Mouse (Mus musculus): ENCODE results near the gene Olfr976. TPM values are rescaled to one million over a fixed set of nuclear protein-coding genes. Genes with fewer than 3 reads are reported as not detected.

Gene Olfr976
- polyA plus RNA-seq, 1 experiment from 2014 or later: not detected

DNA sequence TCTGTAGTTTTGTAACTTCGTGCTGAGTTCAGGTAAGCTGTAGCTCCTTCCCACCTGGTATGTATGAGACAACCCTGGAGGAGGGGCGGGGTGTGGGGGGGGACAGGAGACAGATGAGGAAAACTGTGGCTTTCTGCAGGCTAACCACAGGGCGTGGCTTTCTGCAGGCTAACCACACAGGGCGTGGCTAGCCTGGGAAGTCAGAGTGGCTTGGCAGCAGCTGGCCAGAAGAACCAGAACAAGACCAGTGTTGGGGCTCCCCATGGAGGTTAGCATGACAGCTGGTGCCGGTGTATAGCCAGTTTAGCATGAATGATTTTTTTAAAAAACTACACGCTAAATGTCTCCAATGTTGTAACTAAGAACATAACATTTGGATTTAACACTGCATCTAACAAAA is 55.8 kb downstream of the Olfr976 start:
- Histone ChIP-seq H3K4me3 (replicated peaks) (no peak overlapping the region), H3K36me3 (no peaks in the 10 kb centered on the region), H3K9me3 (no peaks in the 10 kb centered on the region), H3K4me1 (replicated peaks) (no peaks in the 10 kb centered on the region), H3K4me2 (no peak overlapping the region), H3K9ac (replicated peaks) (no peak overlapping the region), H3K27ac (no peak overlapping the region), H3K27me3 (no peaks in the 10 kb centered on the region)
- 75% methylated on average over 6 of the region's 6 CpGs for WGBS
- no peak for ATAC-seq (ENCODE audit: insufficient number of reproducible peaks, insufficient read depth, low FRiP score, low TSS enrichment, low read depth)

Other genes starting within 250 kb of the Olfr976 start
- not detected in 2 replicates for gene Olfr965, start 249.8 kb downstream of the Olfr976 start, polyA plus RNA-seq (2016; fragmentation: Nextera tagmentation; extraction: Ambion mirVana)
- gene Olfr150, start 230.2 kb downstream of the Olfr976 start, polyA plus RNA-seq (2016; fragmentation: Nextera tagmentation; extraction: Ambion mirVana): not detected in 2 replicates
- gene Olfr967, start 214.9 kb downstream of the Olfr976 start, polyA plus RNA-seq (2016; fragmentation: Nextera tagmentation; extraction: Ambion mirVana): not detected in 2 replicates
- gene Olfr968, start 177.9 kb downstream of the Olfr976 start, polyA plus RNA-seq (2016; fragmentation: Nextera tagmentation; extraction: Ambion mirVana): not detected in 2 replicates
- not detected in 2 replicates for gene Olfr969, start 170.2 kb downstream of the Olfr976 start, polyA plus RNA-seq (2016; fragmentation: Nextera tagmentation; extraction: Ambion mirVana)
- gene Olfr970, start 152.3 kb downstream of the Olfr976 start, polyA plus RNA-seq (2016; fragmentation: Nextera tagmentation; extraction: Ambion mirVana): not detected in 2 replicates
- gene Olfr971, start 124.3 kb downstream of the Olfr976 start, polyA plus RNA-seq (2016; fragmentation: Nextera tagmentation; extraction: Ambion mirVana): not detected in 2 replicates
- not detected in 2 replicates for gene Olfr972, start 94.7 kb downstream of the Olfr976 start, polyA plus RNA-seq (2016; fragmentation: Nextera tagmentation; extraction: Ambion mirVana)
- not detected in 2 replicates for gene Olfr229, start 53.8 kb downstream of the Olfr976 start, polyA plus RNA-seq (2016; fragmentation: Nextera tagmentation; extraction: Ambion mirVana)
- not detected in 2 replicates for gene Olfr974, start 23.6 kb downstream of the Olfr976 start, polyA plus RNA-seq (2016; fragmentation: Nextera tagmentation; extraction: Ambion mirVana)
- not detected in 2 replicates for gene Olfr975, start 9.1 kb downstream of the Olfr976 start, polyA plus RNA-seq (2016; fragmentation: Nextera tagmentation; extraction: Ambion mirVana)
- gene Olfr978, start 31.0 kb upstream of the Olfr976 start, polyA plus RNA-seq (2016; fragmentation: Nextera tagmentation; extraction: Ambion mirVana): not detected in 2 replicates
- gene Olfr979, start 42.3 kb upstream of the Olfr976 start, polyA plus RNA-seq (2016; fragmentation: Nextera tagmentation; extraction: Ambion mirVana): not detected in 2 replicates
- not detected in 2 replicates for gene Olfr980, start 48.4 kb upstream of the Olfr976 start, polyA plus RNA-seq (2016; fragmentation: Nextera tagmentation; extraction: Ambion mirVana)
- gene Olfr981, start 60.3 kb upstream of the Olfr976 start, polyA plus RNA-seq (2016; fragmentation: Nextera tagmentation; extraction: Ambion mirVana): not detected in 2 replicates
- not detected in 2 replicates for gene Olfr982, start 112.7 kb upstream of the Olfr976 start, polyA plus RNA-seq (2016; fragmentation: Nextera tagmentation; extraction: Ambion mirVana)
- gene Olfr983, start 132.5 kb upstream of the Olfr976 start, polyA plus RNA-seq (2016; fragmentation: Nextera tagmentation; extraction: Ambion mirVana): not detected in 2 replicates
- gene Olfr984, start 153.1 kb upstream of the Olfr976 start, polyA plus RNA-seq (2016; fragmentation: Nextera tagmentation; extraction: Ambion mirVana): 0.04 TPM in 1 of 2 replicates, not detected in the other
- gene Olfr985, start 169.1 kb upstream of the Olfr976 start, polyA plus RNA-seq (2016; fragmentation: Nextera tagmentation; extraction: Ambion mirVana): not detected in 2 replicates
- not detected in 2 replicates for gene Tmem225, start 187.0 kb upstream of the Olfr976 start, polyA plus RNA-seq (2016; fragmentation: Nextera tagmentation; extraction: Ambion mirVana)
- gene Olfr986, start 219.8 kb upstream of the Olfr976 start, polyA plus RNA-seq (2016; fragmentation: Nextera tagmentation; extraction: Ambion mirVana): not detected in 2 replicates
- 7.4 and 8.8 TPM in 2 replicates for gene Zfp202, start 231.2 kb upstream of the Olfr976 start, polyA plus RNA-seq (2016; fragmentation: Nextera tagmentation; extraction: Ambion mirVana)